Mouse (Mus musculus) regulatory T cell (primary cell): ENCODE data around the gene Trmt13.
"Not testable (repeated sequence)": the region's sequence is repeated elsewhere in the genome, so short reads cannot be mapped to it uniquely, and the experiment has no call there.

Source experiments
- in situ Hi-C: fragments of 300-600 bp; cut with MboI, MseI; formaldehyde crosslinking; loops from one replicate; pipeline ENCODE4 v1.15.1; 2025; ENCODE audit warnings: high pct_unique_total_duplicates

Trmt13 gene

DNA sequence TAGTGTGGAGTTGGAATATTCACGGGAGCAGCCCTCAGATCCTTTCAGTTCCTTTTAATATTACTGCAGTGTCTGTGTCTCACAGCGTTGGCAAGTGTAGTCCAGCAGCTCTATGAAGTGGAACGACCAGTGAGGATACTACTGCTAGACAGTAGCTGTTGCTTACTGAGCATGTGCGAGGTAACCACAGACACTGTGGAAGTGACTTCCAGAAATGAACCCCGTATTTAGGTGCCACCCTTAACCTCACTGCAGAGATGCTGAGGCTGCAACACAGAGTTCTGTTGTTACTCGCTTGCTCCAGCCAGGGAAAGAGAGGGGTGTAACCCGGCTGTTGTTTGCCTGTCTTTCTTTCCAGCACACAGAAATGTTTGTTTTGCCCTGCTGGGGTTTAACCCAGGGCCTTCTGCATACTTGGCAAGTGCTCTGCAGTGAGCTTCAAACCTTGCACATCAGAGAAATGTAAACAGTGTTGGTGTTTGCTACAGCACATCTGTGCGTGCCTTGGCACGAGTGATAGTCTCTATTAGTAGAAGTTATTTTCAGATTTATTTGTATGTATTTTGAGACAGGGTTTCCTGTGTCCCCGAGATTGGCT is at the start of gene Trmt13:
Trmt13 (minus strand) TSS at position 293 of the 598 bp plus-strand sequence.
- in situ Hi-C loops: no loop called here

DNA sequence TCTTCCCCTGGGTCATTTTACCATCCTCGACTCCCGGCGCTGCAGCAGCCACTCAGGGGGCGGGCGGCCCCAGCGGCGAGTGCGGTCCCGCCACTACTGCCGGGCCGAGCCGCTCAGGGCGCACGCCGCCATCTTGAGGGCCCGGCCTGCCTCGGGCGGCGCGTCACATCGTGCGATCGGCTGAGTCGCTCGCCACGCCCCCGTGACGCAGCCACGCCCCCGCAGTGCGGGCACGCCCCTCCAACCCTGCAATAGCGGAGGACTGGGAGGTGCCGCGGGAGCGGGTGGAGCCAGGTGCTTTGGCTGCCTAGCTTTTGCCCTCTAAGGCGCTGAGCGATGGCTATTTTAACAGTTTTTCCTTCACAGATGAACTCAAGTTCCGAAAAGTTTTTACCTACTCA is 48.1 kb upstream of the Trmt13 start, which contains the start of gene Mfsd14a:
Mfsd14a (minus strand) TSS at position 215 of the 401 bp plus-strand sequence.
- in situ Hi-C loops: no loop called here

DNA sequence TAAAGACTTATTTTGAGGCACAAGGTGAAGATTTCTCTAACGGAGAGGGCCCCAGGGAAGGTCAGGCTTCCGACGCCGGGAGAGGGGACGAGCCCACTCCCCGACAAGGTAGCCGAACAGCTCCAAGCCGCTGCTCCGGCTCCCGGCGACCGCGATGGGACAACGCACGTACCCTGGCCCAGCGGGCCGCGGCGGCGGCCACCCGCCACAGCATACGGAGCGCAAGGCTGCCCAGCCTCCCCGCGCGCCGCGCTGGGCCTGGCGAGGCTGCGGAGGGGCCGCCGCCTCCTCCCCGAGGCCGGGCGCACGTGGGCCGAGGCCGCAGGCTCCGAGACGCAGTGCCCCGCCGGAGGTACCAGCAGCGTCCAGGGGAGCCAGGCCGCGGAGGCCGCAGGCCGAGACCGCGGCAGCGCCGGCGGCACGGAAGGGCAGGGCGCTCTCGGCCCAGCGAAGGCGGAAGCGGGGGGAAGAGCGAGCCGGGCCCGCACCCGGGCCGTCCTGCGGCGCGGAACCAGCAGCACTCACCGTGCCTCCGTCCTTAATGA is 47.6 kb upstream of the Trmt13 start:
- in situ Hi-C loops: no loop called here

DNA sequence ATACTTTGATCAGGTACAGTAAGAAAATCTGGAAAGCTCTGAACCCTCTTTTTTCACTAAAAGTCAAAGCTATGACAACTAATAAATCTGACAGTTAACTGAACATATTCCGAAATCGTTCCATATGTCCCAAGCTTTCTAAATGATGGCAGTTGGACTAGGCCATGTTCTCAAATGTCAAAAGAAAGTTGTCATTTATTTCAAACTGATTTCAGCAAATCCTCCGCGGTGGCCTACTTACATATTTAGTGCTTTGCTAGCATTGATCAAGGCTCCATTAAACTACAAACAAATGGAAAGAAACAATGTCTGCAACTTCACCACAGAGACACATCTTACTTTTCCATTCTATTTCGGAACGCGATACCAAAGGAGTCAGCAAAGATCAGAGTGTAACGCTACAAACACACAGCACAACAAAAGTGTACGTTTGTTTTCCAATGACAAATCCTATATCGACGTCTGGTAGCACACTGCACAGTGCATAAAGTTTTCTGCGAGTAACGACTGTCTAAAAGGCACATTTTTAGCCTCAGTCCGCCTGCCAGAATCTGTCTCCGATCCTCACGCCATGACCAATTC is 47.0 kb upstream of the Trmt13 start:
- in situ Hi-C loops: no loop called here

DNA sequence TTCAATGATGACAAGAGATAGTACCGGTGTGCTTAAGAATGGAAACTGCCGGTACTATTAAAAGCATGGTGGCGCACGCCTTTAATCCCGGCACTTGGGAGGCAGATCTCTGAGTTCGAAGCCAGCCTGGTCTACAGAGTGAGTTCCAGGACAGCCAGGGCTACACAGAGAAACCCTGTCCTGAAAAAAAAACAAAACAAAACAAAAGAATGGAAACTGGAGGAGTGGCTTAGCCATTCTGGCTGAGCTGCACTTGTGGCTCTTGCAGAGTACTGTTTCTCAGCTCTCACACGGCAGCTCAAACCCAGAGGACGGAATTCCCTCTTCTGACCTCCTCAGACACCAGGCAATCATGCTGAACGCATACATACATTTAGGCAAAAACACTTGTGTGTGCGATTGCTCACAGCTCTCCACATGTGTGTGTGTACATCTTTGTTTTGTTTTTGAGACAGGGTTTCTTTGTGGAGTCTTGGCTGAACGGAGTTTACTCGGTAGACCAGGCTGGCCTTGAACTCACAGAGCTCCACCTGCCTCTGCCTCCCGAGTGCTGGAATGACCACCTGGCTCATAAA is 45.6 kb upstream of the Trmt13 start:
- in situ Hi-C loops: no loop called here

DNA sequence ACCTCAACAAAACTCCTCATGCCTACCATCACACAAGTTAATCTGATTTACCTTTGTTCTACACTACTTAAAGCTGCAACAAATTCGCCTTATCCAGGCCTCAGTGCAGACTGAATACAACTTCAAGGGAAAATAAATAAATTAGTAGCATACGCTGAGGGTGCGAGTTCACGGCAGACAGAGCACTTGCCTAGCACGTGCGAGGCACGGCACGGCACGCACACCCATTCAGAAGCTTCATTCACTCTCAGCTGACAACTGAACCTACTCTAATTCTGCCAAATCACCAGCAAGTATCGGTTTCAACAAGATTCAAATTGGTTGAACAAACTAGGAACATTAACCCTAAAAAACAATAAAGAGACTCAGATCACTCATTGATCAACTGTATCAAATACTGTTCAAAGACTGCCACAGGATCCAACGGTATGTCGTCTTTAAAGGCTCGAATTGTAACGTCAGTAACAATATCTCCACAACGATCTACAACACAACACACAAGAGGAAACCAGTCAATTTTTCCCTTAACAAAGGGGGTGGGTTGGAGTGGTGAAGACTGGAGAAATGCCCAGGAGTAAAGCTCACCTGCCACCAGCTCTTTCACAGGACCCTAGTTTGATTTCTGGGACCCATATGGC is 44.7 kb upstream of the Trmt13 start:
- in situ Hi-C loops: no loop called here

DNA sequence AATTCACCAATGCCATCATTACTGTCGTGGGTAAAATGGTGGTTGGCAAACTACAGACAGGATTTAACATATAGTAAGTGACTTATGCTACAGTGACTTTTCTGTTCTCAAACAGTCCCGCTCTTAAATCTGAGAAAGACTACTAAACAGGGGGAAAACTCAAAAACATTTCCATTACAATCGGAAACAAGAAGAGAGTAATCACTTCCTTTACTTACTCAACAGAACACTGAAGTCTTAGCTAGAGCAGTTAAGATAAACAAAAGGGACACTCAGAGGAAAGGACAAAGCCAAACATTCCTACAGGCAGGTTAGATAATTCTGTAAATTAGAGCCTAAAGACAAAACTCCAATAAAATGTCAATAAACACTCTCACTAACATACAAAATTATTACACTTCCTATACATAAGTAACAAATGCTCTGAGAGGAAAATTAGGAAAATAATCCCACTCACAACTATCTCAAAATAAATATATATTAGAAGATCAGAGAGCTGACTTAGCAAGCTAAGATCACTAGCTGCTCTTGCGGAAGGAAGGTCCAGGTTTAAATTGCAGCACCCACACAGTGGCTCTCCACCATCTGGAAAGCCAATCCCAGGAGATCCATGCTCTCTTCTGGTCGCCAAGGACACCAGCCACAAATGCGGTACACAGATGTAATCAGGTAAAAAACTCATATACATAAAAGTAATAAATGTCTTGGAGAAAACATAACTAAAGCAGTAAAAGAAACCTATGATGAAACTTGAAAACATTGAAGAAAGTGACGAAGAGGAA is 42.0 kb upstream of the Trmt13 start:
- in situ Hi-C loops: no loop called here

DNA sequence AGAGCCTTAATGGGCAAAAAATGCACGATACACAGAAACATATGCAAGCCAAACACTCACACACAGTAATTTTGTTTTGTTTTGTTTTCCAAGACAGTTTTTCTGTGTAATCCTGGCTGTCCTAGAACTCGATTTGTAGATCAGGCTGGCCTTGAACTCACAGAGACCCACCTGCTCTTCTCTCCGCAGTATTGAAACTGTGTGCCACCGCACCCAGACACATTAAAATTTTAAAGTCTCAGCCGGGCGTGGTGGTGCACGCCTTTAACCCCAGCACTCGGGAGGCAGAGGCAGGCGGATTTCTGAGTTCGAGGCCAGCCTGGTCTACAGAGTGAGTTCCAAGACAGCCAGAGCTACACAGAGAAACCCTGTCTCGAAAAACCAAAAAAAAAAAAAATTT is 39.7 kb upstream of the Trmt13 start:
- in situ Hi-C loops: not testable (repeated sequence)

DNA sequence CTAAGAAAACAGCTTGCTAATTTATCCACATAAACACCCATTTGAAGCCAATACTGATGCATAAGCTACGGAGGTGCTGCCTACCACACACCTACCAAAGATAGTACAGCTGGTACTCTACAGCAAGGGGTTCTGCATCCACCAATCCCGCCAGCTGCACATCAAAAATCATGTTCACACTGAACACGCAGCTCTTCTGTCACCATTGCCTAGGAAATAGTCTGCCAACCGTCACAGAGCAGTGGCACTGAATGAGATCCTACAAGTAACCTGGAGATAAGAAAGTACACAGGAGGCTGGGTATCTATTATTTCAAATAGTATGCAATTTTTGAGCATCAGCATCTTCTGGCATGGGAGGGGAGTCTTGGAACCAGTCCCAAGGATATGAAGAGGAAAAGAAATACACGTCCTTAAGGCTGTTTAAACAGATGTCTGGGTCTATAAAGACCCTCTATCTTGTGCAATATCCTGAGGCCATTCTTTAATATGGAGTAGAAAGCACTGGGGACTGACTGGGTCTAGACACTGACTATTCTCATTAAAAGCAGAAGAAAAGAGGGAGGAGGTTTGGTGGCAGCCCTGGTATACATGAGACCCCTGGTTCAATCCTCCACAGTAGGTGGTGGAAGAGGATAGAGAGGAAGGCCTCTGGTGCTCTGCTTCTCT is 39.0 kb upstream of the Trmt13 start:
- in situ Hi-C loops: no loop called here

DNA sequence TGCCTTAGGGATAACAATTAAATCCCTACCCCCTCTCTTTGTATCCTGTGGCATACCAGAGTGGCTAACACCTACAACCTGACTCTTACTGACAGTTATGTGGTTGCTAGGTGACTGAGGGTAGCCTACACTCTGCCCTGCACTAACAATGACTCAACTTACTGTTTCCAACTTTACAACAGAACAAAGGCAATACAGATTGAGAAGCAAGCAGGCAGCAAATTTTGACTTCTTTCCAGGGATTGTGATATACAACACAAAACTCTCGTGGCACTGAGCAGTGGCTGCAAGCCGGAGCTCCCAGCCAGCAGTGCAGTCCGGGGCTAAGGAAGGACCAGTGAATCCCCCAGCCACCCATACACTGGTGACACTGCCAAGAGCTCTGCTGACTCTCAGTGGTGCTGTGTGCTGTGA is 37.7 kb upstream of the Trmt13 start:
- in situ Hi-C loops: no loop called here

DNA sequence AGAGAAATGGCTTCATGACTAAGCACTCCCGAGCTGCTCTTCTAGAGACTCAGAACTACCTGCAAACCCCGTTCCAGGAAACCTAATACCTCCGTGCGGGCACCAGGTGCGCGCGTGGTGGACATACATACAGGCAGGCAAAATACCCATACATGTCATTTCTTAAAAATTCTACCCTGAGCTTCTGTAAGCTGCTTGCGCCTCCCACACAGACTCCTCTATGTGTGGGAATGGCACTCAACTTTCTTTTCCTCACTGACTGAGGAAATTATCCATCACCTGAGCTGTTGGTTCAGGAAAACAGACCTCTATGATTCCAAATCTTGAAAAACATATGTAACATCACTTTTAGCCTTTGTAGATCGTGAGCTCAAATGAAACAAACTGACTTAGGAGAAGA is 36.3 kb upstream of the Trmt13 start:
- in situ Hi-C loops: no loop called here

DNA sequence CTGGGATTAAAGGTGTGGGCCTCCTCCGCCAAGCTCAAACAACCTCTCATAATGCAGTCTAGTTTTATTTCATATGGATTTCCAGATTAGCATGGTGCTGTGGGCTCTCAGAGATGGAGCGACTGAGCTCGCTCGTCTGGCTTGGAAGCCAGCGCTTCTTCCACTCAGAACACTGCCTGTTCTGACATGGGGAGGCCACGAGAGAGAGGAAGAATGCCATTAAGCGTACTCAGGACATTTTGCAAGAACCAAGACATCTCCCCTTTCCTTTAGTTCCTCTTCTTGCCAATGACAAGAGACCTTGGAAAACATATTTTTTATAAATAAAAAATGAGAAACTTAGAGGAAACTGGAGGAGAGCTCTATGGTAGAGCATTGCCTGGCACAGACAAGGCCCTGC is 34.4 kb upstream of the Trmt13 start:
- in situ Hi-C loops: no loop called here

DNA sequence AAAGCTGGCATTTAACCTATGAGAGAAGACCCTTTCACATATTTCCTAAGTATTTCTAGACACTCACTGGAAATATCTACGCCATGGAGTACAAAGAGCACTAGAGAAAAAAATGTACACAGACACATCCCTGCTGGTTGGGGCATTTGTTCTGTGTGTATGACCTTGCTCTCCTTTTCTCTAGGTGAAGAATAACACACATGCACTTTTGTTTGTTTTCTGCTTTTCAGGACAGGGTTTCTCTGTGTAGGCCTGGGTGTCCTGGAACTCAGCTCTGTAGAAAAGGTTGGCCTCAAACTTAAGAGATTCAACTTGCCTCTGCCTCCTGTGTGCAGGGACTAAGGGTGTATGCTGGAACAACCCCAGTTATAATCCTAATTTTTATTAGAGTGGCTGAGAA is 32.0 kb upstream of the Trmt13 start:
- in situ Hi-C loops: no loop called here

DNA sequence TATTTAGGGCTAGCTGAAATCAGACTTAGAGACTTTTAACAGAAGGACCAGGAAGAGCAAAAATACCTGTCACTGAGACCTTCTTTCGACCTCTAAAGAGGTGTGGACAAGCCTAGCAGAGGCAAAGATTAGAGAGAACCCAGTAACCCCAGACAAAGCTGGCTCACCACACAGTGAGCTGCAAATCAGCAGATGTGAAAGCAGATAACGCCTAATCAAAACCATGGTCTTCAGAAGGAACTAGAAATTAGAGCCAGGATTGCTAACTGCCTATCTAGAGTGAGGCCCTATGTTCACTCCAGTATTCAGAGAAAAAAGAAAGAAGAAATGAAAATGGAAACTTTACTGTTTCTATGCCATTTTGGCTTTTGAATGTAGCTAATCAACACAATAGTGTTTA is 28.0 kb upstream of the Trmt13 start:
- in situ Hi-C loops: no loop called here

DNA sequence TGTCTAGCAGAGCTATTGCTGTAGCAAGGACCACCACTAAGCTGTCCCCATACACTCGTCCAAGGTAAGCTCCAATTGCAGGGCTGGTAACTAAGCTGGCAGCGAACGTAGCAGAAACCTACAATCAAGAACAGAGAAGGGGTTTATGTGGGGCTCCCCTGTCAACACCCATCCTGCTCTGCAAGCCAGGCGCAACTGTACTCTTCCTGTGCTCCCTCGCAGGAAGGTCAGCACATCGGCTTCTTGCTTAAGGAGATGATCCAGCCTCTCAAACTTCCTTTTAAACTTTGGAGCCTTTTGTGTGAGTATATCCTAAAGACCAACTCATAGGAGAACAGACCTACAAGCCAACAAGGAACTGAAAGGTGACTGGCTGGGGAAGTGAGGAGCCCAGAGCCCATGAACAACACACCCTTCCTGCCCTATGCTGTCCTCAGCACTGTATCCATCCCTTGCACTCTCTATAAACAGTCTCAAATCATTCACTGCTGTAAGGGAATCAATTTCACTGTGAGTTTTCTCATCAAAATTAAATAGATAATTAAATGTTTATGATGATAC is 27.5 kb upstream of the Trmt13 start:
- in situ Hi-C loops: no loop called here

DNA sequence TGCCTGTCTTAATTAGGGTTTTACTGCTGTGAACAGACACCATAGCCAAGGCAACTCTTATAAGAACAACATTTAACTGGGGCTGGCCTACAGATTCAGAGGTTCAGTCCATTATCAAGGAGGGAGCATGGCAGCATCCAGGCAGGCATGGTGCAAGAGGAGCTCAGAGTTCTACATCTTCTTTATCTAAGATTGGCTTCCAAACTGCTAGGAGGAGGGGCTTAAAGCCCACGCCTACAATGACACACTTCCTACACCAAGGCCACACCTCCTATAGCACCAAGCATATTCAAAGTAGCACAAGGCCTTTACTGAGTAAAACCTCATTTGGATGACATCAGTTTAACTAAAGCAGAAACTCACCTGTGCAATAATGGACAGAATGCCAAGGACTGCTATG is 25.6 kb upstream of the Trmt13 start:
- in situ Hi-C loops: no loop called here

DNA sequence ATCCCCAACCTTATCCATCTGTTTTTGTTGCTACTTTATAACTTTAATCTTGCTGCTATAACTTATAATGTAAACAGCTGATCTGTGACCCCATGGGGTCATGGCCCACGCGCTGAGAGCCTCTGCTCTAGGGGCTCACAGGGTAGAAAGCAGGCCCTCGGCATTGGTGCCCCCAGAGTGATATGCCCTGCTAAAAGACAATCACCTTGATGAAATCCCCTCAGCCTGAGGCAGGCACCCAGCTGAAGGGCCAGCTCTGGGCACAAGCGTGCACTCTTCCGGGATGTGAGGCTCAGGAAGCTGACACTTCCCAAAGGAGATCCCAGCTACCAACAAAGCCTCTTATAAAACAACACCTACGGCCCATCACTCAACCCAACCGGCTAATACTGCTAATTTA is 24.2 kb upstream of the Trmt13 start:
- in situ Hi-C loops: no loop called here

DNA sequence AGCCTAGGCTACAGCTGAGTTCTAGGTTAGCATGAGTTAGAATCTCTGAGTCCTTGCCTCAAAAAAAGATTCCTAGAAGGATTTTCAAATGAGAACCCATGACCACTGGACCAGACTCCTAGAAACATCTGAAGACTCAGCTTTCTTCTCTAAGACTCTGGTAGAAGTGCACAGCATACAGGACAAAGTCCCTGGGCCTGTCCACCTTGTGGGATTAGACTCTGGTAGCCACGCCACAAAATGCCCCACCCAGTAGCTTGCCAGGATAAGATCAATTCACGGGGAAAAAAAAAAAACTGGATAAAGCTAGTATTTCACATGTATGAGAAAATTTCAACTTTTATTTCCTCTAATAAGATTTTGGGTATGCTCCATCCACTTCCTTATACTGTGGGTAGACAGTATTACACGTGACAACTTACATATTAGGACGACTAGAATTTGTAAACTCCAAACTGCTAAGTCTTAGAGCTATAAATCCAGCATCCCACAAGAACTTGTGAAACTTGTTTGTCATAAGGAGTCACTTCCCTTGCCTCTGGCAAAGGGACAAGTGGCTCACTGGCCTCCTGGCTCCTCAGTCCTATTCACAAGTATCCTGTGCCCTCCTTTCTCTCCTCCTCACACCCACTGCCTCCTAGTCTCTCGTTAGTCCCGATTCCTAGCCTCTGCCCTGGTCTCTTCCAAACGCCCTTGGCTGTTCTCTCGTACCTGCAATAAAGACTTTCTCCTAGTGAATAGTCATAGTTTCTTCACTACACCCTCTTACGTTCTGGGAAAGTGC is 23.5 kb upstream of the Trmt13 start:
- in situ Hi-C loops: no loop called here

DNA sequence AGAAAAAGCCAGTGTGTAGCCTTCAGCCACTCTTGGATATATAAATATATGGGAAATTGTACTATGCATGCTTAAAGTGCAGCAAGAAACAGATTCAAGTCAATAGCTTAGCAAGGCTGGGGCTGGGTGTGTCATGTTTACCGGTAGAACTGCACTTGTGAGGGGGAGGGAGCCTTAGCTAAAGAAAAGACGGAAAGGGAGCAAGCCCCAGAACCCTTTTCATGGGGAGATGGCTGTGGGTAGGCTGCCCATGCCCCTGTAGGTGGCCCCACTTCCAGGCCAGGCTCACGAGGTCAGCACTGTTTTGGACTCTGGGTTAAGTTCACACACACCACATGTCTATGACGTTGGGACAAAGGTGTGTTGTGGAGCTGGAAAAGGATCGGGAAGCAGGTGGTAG is 21.4 kb upstream of the Trmt13 start:
- in situ Hi-C loops: no loop called here

DNA sequence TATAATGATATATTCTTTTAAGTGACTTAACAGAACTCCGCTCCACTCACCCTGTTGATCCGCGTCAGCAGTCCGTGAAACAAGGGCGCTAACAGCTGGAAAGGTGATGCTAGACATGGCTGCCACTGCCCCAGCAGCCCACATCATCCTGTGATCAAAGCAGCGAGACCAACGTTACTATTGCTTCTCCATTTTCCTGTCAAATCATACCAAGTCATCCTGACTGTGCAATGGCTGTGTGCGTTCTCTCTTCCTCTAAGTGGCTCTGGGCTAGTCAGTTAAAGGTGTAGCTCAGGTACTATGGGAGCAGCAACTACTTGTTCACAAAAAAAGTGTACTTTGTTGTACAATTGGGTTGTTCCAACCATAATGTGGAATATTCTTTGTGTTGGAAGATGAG is 20.5 kb upstream of the Trmt13 start:
- in situ Hi-C loops: no loop called here
